Mouse (Mus musculus): Measurements from ENCODE around the gene Dnah11. TPM values are rescaled to one million over a fixed set of nuclear protein-coding genes. Genes with fewer than 3 reads are reported as not detected.

The Dnah11 gene
- polyA plus RNA-seq, 1 experiment from 2014 or later, result 0.74 TPM

- no peak overlapping the region for H3K27ac ChIP-seq
- ATAC-seq (ENCODE audit: low FRiP score), result peak; percentile 96
- H3K9ac ChIP-seq, result peak overlapping the region; percentile 77
- H3K4me3 ChIP-seq (replicated peaks; ENCODE audit: low read length), result peak overlapping the region; percentile 61
- H3K27me3 ChIP-seq (ENCODE audit: control insufficient read depth, insufficient read depth, low read length), result peaks cover 9% of the 10 kb centered on the region
- H3K9me3 ChIP-seq (ENCODE audit: control insufficient read depth, low read length), result no peaks in the 10 kb centered on the region
- no peaks in the 10 kb centered on the region for H3K36me3 ChIP-seq (replicated peaks; ENCODE audit: control insufficient read depth, insufficient read depth)
- peak overlapping the region; percentile 99 for H3K4me2 ChIP-seq (replicated peaks)
- DNase-seq (ENCODE audit: low spot score), result peak; percentile 73
- WGBS, result under 1% methylated on average over 51 of the region's 75 CpGs
- no peaks in the 10 kb centered on the region for H3K4me1 ChIP-seq (replicated peaks; ENCODE audit: control insufficient read depth, insufficient read depth, low read length)
Measured at GRCm38 (mm10) chr12:117843302-117844074, 355.4 kb downstream of the Dnah11 start.

GRCm38 (mm10) chr12:117842676-117843075, 356.2 kb downstream of the Dnah11 start:
- no peaks in the 10 kb centered on the region for H3K36me3 ChIP-seq (replicated peaks; ENCODE audit: control insufficient read depth, insufficient read depth)
- WGBS, result 81% methylated on average over 1 of the region's 1 CpGs
- no peak overlapping the region for H3K4me2 ChIP-seq (replicated peaks)
- no peak for ATAC-seq (ENCODE audit: low FRiP score)
- no peak overlapping the region for H3K27ac ChIP-seq
- peaks cover 9% of the 10 kb centered on the region for H3K27me3 ChIP-seq (ENCODE audit: control insufficient read depth, insufficient read depth, low read length)
- no peak for DNase-seq (ENCODE audit: low spot score)
- no peaks in the 10 kb centered on the region for H3K4me1 ChIP-seq (replicated peaks; ENCODE audit: control insufficient read depth, insufficient read depth, low read length)
- no peaks in the 10 kb centered on the region for H3K9me3 ChIP-seq (ENCODE audit: control insufficient read depth, low read length)
- H3K9ac ChIP-seq, result no peak overlapping the region
- H3K4me3 ChIP-seq (replicated peaks; ENCODE audit: low read length), result no peak overlapping the region

DNA sequence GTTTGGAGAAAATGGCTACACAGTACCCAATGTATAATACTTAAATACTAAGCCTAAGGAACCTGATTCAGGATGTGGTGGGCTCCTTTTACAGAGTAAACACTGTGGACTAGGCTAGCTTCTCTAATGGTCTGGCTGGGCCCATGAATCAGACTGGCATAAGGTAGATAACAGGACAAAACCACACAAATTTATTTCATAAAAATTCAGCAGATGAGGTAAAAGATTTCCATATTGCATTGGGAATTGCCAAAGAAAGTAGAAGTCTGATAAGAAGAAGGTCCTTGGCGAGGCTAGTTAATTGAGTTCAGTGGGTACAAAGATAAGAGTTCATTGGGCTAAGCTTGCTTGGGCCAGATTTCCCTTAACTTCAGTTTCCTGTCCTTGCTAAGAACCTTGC, 358.1 kb downstream of the Dnah11 start:
- DNase-seq (ENCODE audit: low spot score), result no peak
- Histone ChIP-seq H3K4me2 (replicated peaks) (no peak overlapping the region), H3K36me3 (replicated peaks; ENCODE audit: control insufficient read depth, insufficient read depth) (no peaks in the 10 kb centered on the region), H3K4me3 (replicated peaks; ENCODE audit: low read length) (no peak overlapping the region), H3K4me1 (replicated peaks; ENCODE audit: control insufficient read depth, insufficient read depth, low read length) (no peaks in the 10 kb centered on the region), H3K27me3 (ENCODE audit: control insufficient read depth, insufficient read depth, low read length) (peaks cover 9% of the 10 kb centered on the region), H3K9me3 (ENCODE audit: control insufficient read depth, low read length) (no peaks in the 10 kb centered on the region), H3K27ac (no peak overlapping the region), H3K9ac (no peak overlapping the region)
- no peak for ATAC-seq (ENCODE audit: low FRiP score)
- 92% methylated on average over 1 of the region's 1 CpGs for WGBS

DNA sequence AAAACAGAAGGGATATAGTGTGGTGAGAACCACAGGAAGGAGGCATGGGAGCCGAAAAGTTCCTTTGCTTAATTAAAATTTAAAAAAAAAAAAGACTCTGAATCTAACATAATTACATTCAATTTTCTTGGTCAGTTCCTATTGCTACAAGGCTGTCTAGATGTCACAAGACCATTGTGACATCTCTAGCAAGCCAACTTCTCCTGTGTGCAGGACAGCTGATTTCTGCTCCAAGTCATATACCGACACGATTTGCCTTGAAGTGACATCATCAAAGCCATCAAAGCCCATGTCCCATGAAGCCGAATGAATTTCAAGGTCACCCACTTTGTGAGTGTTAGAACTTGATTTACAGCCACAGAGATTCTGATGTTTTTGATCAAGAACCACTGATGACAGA, 361.5 kb downstream of the Dnah11 start:
- Histone ChIP-seq H3K4me1 (replicated peaks; ENCODE audit: control insufficient read depth, insufficient read depth, low read length) (no peaks in the 10 kb centered on the region), H3K9me3 (ENCODE audit: control insufficient read depth, low read length) (no peaks in the 10 kb centered on the region), H3K9ac (no peak overlapping the region), H3K27me3 (ENCODE audit: control insufficient read depth, insufficient read depth, low read length) (no peaks in the 10 kb centered on the region), H3K4me3 (replicated peaks; ENCODE audit: low read length) (no peak overlapping the region), H3K27ac (no peak overlapping the region), H3K4me2 (replicated peaks) (no peak overlapping the region), H3K36me3 (replicated peaks; ENCODE audit: control insufficient read depth, insufficient read depth) (no peaks in the 10 kb centered on the region)
- ATAC-seq (ENCODE audit: low FRiP score) (no peak), DNase-seq (ENCODE audit: low spot score) (no peak)
- 94% methylated on average over 4 of the region's 4 CpGs for WGBS

DNA sequence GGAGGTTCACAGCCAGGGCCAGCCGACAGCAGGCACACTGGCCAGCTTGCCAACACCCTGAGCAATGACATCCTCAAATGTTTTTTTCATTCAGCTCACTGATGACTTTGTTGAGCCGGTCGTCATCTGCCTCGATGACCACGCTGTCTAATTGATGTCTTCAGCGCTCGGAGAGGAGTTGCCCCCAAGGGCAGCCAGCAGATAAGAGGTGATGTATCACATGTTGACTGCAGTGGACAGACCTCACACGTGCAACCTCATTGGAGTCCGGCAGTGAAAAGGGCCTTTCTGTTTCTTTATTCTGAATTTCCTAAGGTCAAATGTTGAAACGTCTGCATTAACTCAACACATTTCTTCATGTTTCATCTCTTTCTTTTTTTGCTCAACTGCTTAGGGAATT, 363.5 kb downstream of the Dnah11 start:
- WGBS, result 46% methylated on average over 10 of the region's 10 CpGs

GRCm38 (mm10) chr12:117834652-117835051, 364.2 kb downstream of the Dnah11 start:
- Histone ChIP-seq H3K9ac (no peak overlapping the region), H3K4me1 (replicated peaks; ENCODE audit: control insufficient read depth, insufficient read depth, low read length) (no peaks in the 10 kb centered on the region), H3K4me3 (replicated peaks; ENCODE audit: low read length) (no peak overlapping the region), H3K4me2 (replicated peaks) (no peak overlapping the region), H3K36me3 (replicated peaks; ENCODE audit: control insufficient read depth, insufficient read depth) (no peaks in the 10 kb centered on the region), H3K27me3 (ENCODE audit: control insufficient read depth, insufficient read depth, low read length) (no peaks in the 10 kb centered on the region), H3K9me3 (ENCODE audit: control insufficient read depth, low read length) (no peaks in the 10 kb centered on the region), H3K27ac (no peak overlapping the region)
- 79% methylated on average over 2 of the region's 2 CpGs for WGBS
- DNase-seq (ENCODE audit: low spot score), result no peak
- no peak for ATAC-seq (ENCODE audit: low FRiP score)

More for the DNA sequence above, 363.5 kb downstream of the Dnah11 start:
- Histone ChIP-seq H3K27me3 (ENCODE audit: control insufficient read depth, insufficient read depth, low read length) (no peaks in the 10 kb centered on the region), H3K4me3 (replicated peaks; ENCODE audit: low read length) (no peak overlapping the region), H3K4me2 (replicated peaks) (no peak overlapping the region), H3K9ac (no peak overlapping the region), H3K27ac (no peak overlapping the region), H3K36me3 (replicated peaks; ENCODE audit: control insufficient read depth, insufficient read depth) (no peaks in the 10 kb centered on the region), H3K9me3 (ENCODE audit: control insufficient read depth, low read length) (no peaks in the 10 kb centered on the region), H3K4me1 (replicated peaks; ENCODE audit: control insufficient read depth, insufficient read depth, low read length) (no peaks in the 10 kb centered on the region)
- ATAC-seq (ENCODE audit: low FRiP score) (no peak), DNase-seq (ENCODE audit: low spot score) (no peak)

- DNase-seq (ENCODE audit: low spot score) (no peak), ATAC-seq (ENCODE audit: low FRiP score) (no peak)
- H3K4me3 ChIP-seq (replicated peaks; ENCODE audit: low read length), result no peak overlapping the region
- H3K4me2 ChIP-seq (replicated peaks), result no peak overlapping the region
- H3K9ac ChIP-seq, result no peak overlapping the region
- H3K27ac ChIP-seq, result no peak overlapping the region
- no peaks in the 10 kb centered on the region for H3K36me3 ChIP-seq (replicated peaks; ENCODE audit: control insufficient read depth, insufficient read depth)
- no peaks in the 10 kb centered on the region for H3K9me3 ChIP-seq (ENCODE audit: control insufficient read depth, low read length)
- no peaks in the 10 kb centered on the region for H3K4me1 ChIP-seq (replicated peaks; ENCODE audit: control insufficient read depth, insufficient read depth, low read length)
- 55% methylated on average over 5 of the region's 5 CpGs for WGBS
- H3K27me3 ChIP-seq (ENCODE audit: control insufficient read depth, insufficient read depth, low read length), result no peaks in the 10 kb centered on the region
Measured at GRCm38 (mm10) chr12:117832190-117832589, 366.7 kb downstream of the Dnah11 start.

- Histone ChIP-seq H3K4me2 (replicated peaks) (no peak overlapping the region), H3K27ac (no peak overlapping the region), H3K4me3 (replicated peaks; ENCODE audit: low read length) (no peak overlapping the region), H3K9me3 (ENCODE audit: control insufficient read depth, low read length) (no peaks in the 10 kb centered on the region), H3K4me1 (replicated peaks; ENCODE audit: control insufficient read depth, insufficient read depth, low read length) (no peaks in the 10 kb centered on the region), H3K36me3 (replicated peaks; ENCODE audit: control insufficient read depth, insufficient read depth) (no peaks in the 10 kb centered on the region), H3K9ac (no peak overlapping the region), H3K27me3 (ENCODE audit: control insufficient read depth, insufficient read depth, low read length) (no peaks in the 10 kb centered on the region)
- WGBS, result 79% methylated on average over 8 of the region's 8 CpGs
- DNase-seq (ENCODE audit: low spot score) (no peak), ATAC-seq (ENCODE audit: low FRiP score) (no peak)
Measured at GRCm38 (mm10) chr12:117831351-117831961, 367.4 kb downstream of the Dnah11 start.

DNA sequence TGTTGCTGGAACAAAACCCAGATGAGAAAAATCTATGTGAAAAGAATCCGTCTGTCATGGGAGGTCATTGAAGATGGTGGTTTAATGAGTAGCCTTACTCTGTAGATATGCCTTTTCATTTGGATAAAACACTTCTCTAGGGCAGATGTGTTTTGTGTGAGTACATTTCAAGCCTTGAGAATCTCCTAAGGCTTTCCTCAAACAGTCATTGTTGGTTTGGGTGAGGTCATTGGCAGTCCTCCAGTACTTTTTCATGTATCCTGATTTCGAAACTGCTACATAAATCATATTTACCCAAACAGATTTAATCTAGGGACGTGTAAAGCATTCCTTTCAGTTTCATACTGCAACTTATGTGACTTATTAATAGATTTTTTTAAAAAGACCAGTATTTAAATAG, 370.5 kb downstream of the Dnah11 start:
- Histone ChIP-seq H3K36me3 (replicated peaks; ENCODE audit: control insufficient read depth, insufficient read depth) (no peaks in the 10 kb centered on the region), H3K9ac (no peak overlapping the region), H3K4me1 (replicated peaks; ENCODE audit: control insufficient read depth, insufficient read depth, low read length) (no peaks in the 10 kb centered on the region), H3K4me2 (replicated peaks) (no peak overlapping the region), H3K27me3 (ENCODE audit: control insufficient read depth, insufficient read depth, low read length) (no peaks in the 10 kb centered on the region), H3K4me3 (replicated peaks; ENCODE audit: low read length) (no peak overlapping the region), H3K9me3 (ENCODE audit: control insufficient read depth, low read length) (no peaks in the 10 kb centered on the region), H3K27ac (no peak overlapping the region)
- DNase-seq (ENCODE audit: low spot score), result no peak
- 84% methylated on average over 3 of the region's 3 CpGs for WGBS
- no peak for ATAC-seq (ENCODE audit: low FRiP score)

Data from hindbrain, embryonic 14.5 days (tissue).